9 mouse cellular contexts compared by ENCODE assay signal in genomic region chr2:25241438-25241775, GRCm38 (mm10). TPM values are rescaled to one million over a fixed set of nuclear protein-coding genes. Genes with fewer than 3 reads are reported as not detected.
A peak's percentile ranks its signal among the peaks of the same experiment; 100 is the strongest.
DNase-seq lines count a peak whose midpoint lies in the region; ATAC-seq and TF ChIP-seq lines count a peak whose summit lies in the region.
"Had no signal": no experiment of that assay in that cellular context is flagged by ENCODE, and none has a peak within 500 bp of the region (broad histone marks: within the 10 kb centered on the region; RNA-seq: fewer than 3 reads in every experiment).

No protein-coding gene starts in this region.

- no peaks in the 10 kb centered on the region for H3K36me3 ChIP-seq in heart, embryonic 15.5 days
- no peaks in the 10 kb centered on the region for H3K36me3 ChIP-seq in MEL (ENCODE audit: control insufficient read depth in 1 of 2, insufficient read depth in 2 of 2, low read length in 2 of 2)
- peaks cover 24% of the 10 kb centered on the region for H3K36me3 ChIP-seq in hindbrain, embryonic 14.5 days (replicated peaks; ENCODE audit: control insufficient read depth, insufficient read depth)
- peaks cover 20% of the 10 kb centered on the region for H3K36me3 ChIP-seq in midbrain, embryonic 14.5 days (ENCODE audit: control insufficient read depth, insufficient read depth, low read length)

- no peak overlapping the region for H3K27ac ChIP-seq in heart, embryonic 15.5 days
- peak overlapping the region; percentile 56 for H3K27ac ChIP-seq in MEL (ENCODE audit: control insufficient read depth, low read depth, low read length)
- peak overlapping the region; percentile 60; the same call in 1 of the 2 replicates for H3K27ac ChIP-seq in hindbrain, embryonic 14.5 days
- H3K27ac ChIP-seq in midbrain, embryonic 14.5 days (replicated peaks; ENCODE audit: low read depth, low read length), result peak overlapping the region; percentile 60

- H3K4me3 ChIP-seq in heart, embryonic 15.5 days, result peak overlapping the region; percentile 57
- peak overlapping the region; percentile 57 to 64 for H3K4me3 ChIP-seq in MEL (ENCODE audit: control insufficient read depth in 1 of 2, insufficient read depth in 1 of 2, low read depth in 2 of 2, low read length in 2 of 2)
- peak overlapping the region; percentile 72 for H3K4me3 ChIP-seq in hindbrain, embryonic 14.5 days (replicated peaks; ENCODE audit: low read length)
- peak overlapping the region; percentile 69 for H3K4me3 ChIP-seq in midbrain, embryonic 14.5 days (replicated peaks; ENCODE audit: low read depth, low read length)

- WGBS in heart, embryonic 15.5 days, result 20% methylated on average over 6 of the region's 6 CpGs
- WGBS in hindbrain, embryonic 14.5 days, result 17% methylated on average over 6 of the region's 6 CpGs
- WGBS in midbrain, embryonic 14.5 days, result 15% methylated on average over 6 of the region's 6 CpGs

- no peak for TF ChIP-seq RAD21 in MEL (IDR thresholded peaks at IDR 0.05; ENCODE audit: low read depth, low read length)

- no peak for DNase-seq in heart, adult 9 months (ENCODE audit: low spot score in 2 of 2)
- no peak for DNase-seq in MEL (ENCODE audit: low read depth, low spot score)
- DNase-seq in hindbrain, embryonic 14.5 days (ENCODE audit: low spot score), result no peak
- no peak for DNase-seq in midbrain, embryonic 14.5 days
- DNase-seq in thymus, postnatal 14 days, result no peak
- no peak for DNase-seq in spleen, postnatal 4 days (ENCODE audit: low spot score in 2 of 2)
- no peak for DNase-seq in thymus, postnatal 4 days

- no peaks in the 10 kb centered on the region for H3K9me3 ChIP-seq in heart, embryonic 15.5 days (replicated peaks)
- no peaks in the 10 kb centered on the region for H3K9me3 ChIP-seq in MEL (replicated peaks; ENCODE audit: insufficient read depth, low read length)
- H3K9me3 ChIP-seq in hindbrain, embryonic 14.5 days (ENCODE audit: control insufficient read depth, low read length), result no peaks in the 10 kb centered on the region
- no peaks in the 10 kb centered on the region for H3K9me3 ChIP-seq in midbrain, embryonic 14.5 days (ENCODE audit: control insufficient read depth, low read length)

- no peak for TF ChIP-seq POLR2A in MEL (IDR thresholded peaks at IDR 0.05; ENCODE audit: control insufficient read depth in 1 of 2, insufficient read depth in 1 of 2, low read depth in 1 of 2, low read length in 2 of 2, poor library complexity in 1 of 2)

- TF ChIP-seq EP300 in MEL (IDR thresholded peaks at IDR 0.05; ENCODE audit: low read depth in 1 of 2, low read length in 2 of 2), result no peak

- H3K9ac ChIP-seq in heart, embryonic 15.5 days, result no peak overlapping the region
- peak overlapping the region; percentile 79 for H3K9ac ChIP-seq in MEL (ENCODE audit: control insufficient read depth, low read depth, low read length, poor library complexity, severe bottlenecking)
- peak overlapping the region; percentile 87 for H3K9ac ChIP-seq in hindbrain, embryonic 14.5 days
- peak overlapping the region; percentile 81 for H3K9ac ChIP-seq in midbrain, embryonic 14.5 days (replicated peaks; ENCODE audit: low read length)

- H3K4me2 ChIP-seq in heart, embryonic 15.5 days, result peak overlapping the region; percentile 94
- peak overlapping the region; percentile 86 for H3K4me2 ChIP-seq in hindbrain, embryonic 14.5 days (replicated peaks)
- peak overlapping the region; percentile 82 for H3K4me2 ChIP-seq in midbrain, embryonic 14.5 days (ENCODE audit: low read length)

- H3K4me1 ChIP-seq in heart, embryonic 15.5 days (replicated peaks), result peaks cover 26% of the 10 kb centered on the region
- H3K4me1 ChIP-seq in MEL (ENCODE audit: control insufficient read depth in 1 of 2, insufficient read depth in 2 of 2, low read length in 2 of 2), result peaks cover 0 to 17% of the 10 kb centered on the region in 2 experiments; a peak in 3 of 4 replicates
- peaks cover 22% of the 10 kb centered on the region for H3K4me1 ChIP-seq in hindbrain, embryonic 14.5 days (replicated peaks; ENCODE audit: control insufficient read depth, insufficient read depth, low read length)
- H3K4me1 ChIP-seq in midbrain, embryonic 14.5 days (ENCODE audit: control insufficient read depth, insufficient read depth, low read length), result peaks cover 19% of the 10 kb centered on the region

- ATAC-seq in heart, embryonic 15.5 days (replicated peaks; ENCODE audit: insufficient number of reproducible peaks, insufficient read depth, low FRiP score, low read depth), result no peak
- peak; percentile 5; the same call in 1 of the 2 replicates for ATAC-seq in hindbrain, embryonic 14.5 days (ENCODE audit: low FRiP score)
- ATAC-seq in midbrain, embryonic 14.5 days (ENCODE audit: low FRiP score, low TSS enrichment), result peak; percentile 21; the same call in 1 of the 2 replicates
- ATAC-seq: Patski had no signal

- peaks cover 44% of the 10 kb centered on the region for H3K27me3 ChIP-seq in heart, embryonic 15.5 days
- H3K27me3 ChIP-seq in MEL (ENCODE audit: control insufficient read depth in 1 of 2, insufficient read depth in 2 of 2, low read length in 2 of 2), result no peaks in the 10 kb centered on the region
- peaks cover 6% of the 10 kb centered on the region; the same call in 1 of the 2 replicates for H3K27me3 ChIP-seq in hindbrain, embryonic 14.5 days (ENCODE audit: control insufficient read depth, insufficient read depth, low read length)
- H3K27me3 ChIP-seq in midbrain, embryonic 14.5 days (ENCODE audit: control insufficient read depth, insufficient read depth, low read length), result no peaks in the 10 kb centered on the region

- no peaks in the 10 kb centered on the region; the same call in 1 of the 2 replicates for H3K79me2 ChIP-seq in MEL (ENCODE audit: control insufficient read depth, insufficient read depth, low read length, poor library complexity)

- no peak for TF ChIP-seq CTCF in MEL (IDR thresholded peaks at IDR 0.05 in 2 of 3, conservative IDR thresholded peaks at IDR 0.05 in 1 of 3; ENCODE audit: control insufficient read depth in 1 of 3, insufficient read depth in 1 of 3, low read depth in 2 of 3, low read length in 3 of 3, poor library complexity in 1 of 3, severe bottlenecking in 1 of 3)

TF ChIP-seq in MEL, 35 proteins besides CTCF, POLR2A, EP300 and RAD21:
- TF ChIP-seq MYC (IDR thresholded peaks at IDR 0.05; ENCODE audit: low read depth, low read length) (peak; percentile 57; the same call in 1 of the 2 replicates), TAL1 (IDR thresholded peaks at IDR 0.05; ENCODE audit: low read length) (no peak), MAX (IDR thresholded peaks at IDR 0.05; ENCODE audit: low read length) (peak; percentile 76), USF1 (IDR thresholded peaks at IDR 0.05; ENCODE audit: low read depth, low read length) (0 out of 2 replicates have a peak, but pooled peaks have one; percentile 10), BHLHE40 (IDR thresholded peaks at IDR 0.05; ENCODE audit: borderline replicate concordance, low read depth, low read length) (peak; percentile 61; the same call in 1 of the 2 replicates), GABPA (IDR thresholded peaks at IDR 0.05; ENCODE audit: low read depth, low read length) (no peak), RCOR1 (IDR thresholded peaks at IDR 0.05; ENCODE audit: low read depth, low read length) (no peak), SIN3A (IDR thresholded peaks at IDR 0.05; ENCODE audit: low read length) (0 out of 2 replicates have a peak, but pooled peaks have one; percentile 32), MXI1 (IDR thresholded peaks at IDR 0.05; ENCODE audit: low read depth, low read length) (peak; percentile 57; the same call in 1 of the 2 replicates)
TF ChIP-seq in MEL: peak in this region for 6.

RNA-seq across cellular contexts. Expression of gene Rnf208, which starts 0.6 kb away (rescaled TPM):
- polyA plus RNA-seq in heart, embryonic 15.5 days (2015; fragmentation: Nextera tagmentation; extraction: Ambion mirVana), result 4.3 and 6.0 TPM in 2 replicates
- 6.0 and 7.4 TPM in 2 replicates for total RNA-seq in MEL (2012; rRNA removed)
- polyA plus RNA-seq in MEL (2012; ENCODE audit: insufficient read depth in 1 of 2, insufficient read length in 2 of 2, low read depth in 1 of 2, low replicate concordance in 2 of 2, missing spikeins in 1 of 2), result 10 to 100 TPM in 1 of 2 experiments, not detected in 1; 21.8 TPM
- 166 and 177 TPM in 2 replicates for polyA plus RNA-seq in hindbrain, embryonic 14.5 days (2014; fragmentation: Nextera tagmentation; extraction: Ambion mirVana)
- 138 and 147 TPM in 2 replicates for polyA plus RNA-seq in midbrain, embryonic 14.5 days (2014; fragmentation: Nextera tagmentation; extraction: Ambion mirVana)

RNA-seq across cellular contexts. Expression of gene Cysrt1, which starts 0.8 kb away (rescaled TPM):
- polyA plus RNA-seq in heart, embryonic 15.5 days (2015; fragmentation: Nextera tagmentation; extraction: Ambion mirVana), result 0.30 TPM in 2 replicates
- 0.15 and 0.26 TPM in 2 replicates for total RNA-seq in MEL (2012; rRNA removed)
- under 1 TPM in 1 of 2 experiments, not detected in 1; 0.19 TPM for polyA plus RNA-seq in MEL (2012; ENCODE audit: insufficient read depth in 1 of 2, insufficient read length in 2 of 2, low read depth in 1 of 2, low replicate concordance in 2 of 2, missing spikeins in 1 of 2)
- 0.59 TPM in 1 of 2 replicates, not detected in the other for polyA plus RNA-seq in hindbrain, embryonic 14.5 days (2014; fragmentation: Nextera tagmentation; extraction: Ambion mirVana)
- polyA plus RNA-seq in midbrain, embryonic 14.5 days (2014; fragmentation: Nextera tagmentation; extraction: Ambion mirVana), result not detected in 2 replicates
- polyA plus RNA-seq: Patski had no signal

RNA-seq across cellular contexts. Expression of gene Rnf224, which starts 4.8 kb away (rescaled TPM):
- polyA plus RNA-seq in heart, embryonic 15.5 days (2015; fragmentation: Nextera tagmentation; extraction: Ambion mirVana), result not detected in 2 replicates
- total RNA-seq in MEL (2012; rRNA removed), result not detected in 2 replicates
- under 1 TPM in 1 of 2 experiments, not detected in 1; 0.10 TPM for polyA plus RNA-seq in MEL (2012; ENCODE audit: insufficient read depth in 1 of 2, insufficient read length in 2 of 2, low read depth in 1 of 2, low replicate concordance in 2 of 2, missing spikeins in 1 of 2)
- polyA plus RNA-seq in hindbrain, embryonic 14.5 days (2014; fragmentation: Nextera tagmentation; extraction: Ambion mirVana), result not detected in 2 replicates
- polyA plus RNA-seq in midbrain, embryonic 14.5 days (2014; fragmentation: Nextera tagmentation; extraction: Ambion mirVana), result not detected in 2 replicates
- polyA plus RNA-seq: Patski had no signal

RNA-seq across cellular contexts. Expression of gene AL732309.1, which starts 5.3 kb away (rescaled TPM):
- 2.3 and 3.3 TPM in 2 replicates for polyA plus RNA-seq in heart, embryonic 15.5 days (2015; fragmentation: Nextera tagmentation; extraction: Ambion mirVana)
- total RNA-seq in MEL (2012; rRNA removed), result 8.2 and 11.5 TPM in 2 replicates
- polyA plus RNA-seq in MEL (2012; ENCODE audit: insufficient read depth in 1 of 2, insufficient read length in 2 of 2, low read depth in 1 of 2, low replicate concordance in 2 of 2, missing spikeins in 1 of 2), result 1 to 10 TPM in 1 of 2 experiments, not detected in 1; 4.8 TPM
- polyA plus RNA-seq in hindbrain, embryonic 14.5 days (2014; fragmentation: Nextera tagmentation; extraction: Ambion mirVana), result 2.9 and 5.3 TPM in 2 replicates
- polyA plus RNA-seq in midbrain, embryonic 14.5 days (2014; fragmentation: Nextera tagmentation; extraction: Ambion mirVana), result 3.7 and 5.1 TPM in 2 replicates

RNA-seq across cellular contexts. Expression of gene Slc34a3, which starts 7.2 kb away (rescaled TPM):
- not detected in 2 replicates for polyA plus RNA-seq in heart, embryonic 15.5 days (2015; fragmentation: Nextera tagmentation; extraction: Ambion mirVana)
- 0.04 TPM in 1 of 2 replicates, not detected in the other for total RNA-seq in MEL (2012; rRNA removed)
- polyA plus RNA-seq in MEL (2012; ENCODE audit: insufficient read depth in 1 of 2, insufficient read length in 2 of 2, low read depth in 1 of 2, low replicate concordance in 2 of 2, missing spikeins in 1 of 2), result under 1 TPM in 1 of 2 experiments, not detected in 1; 0.03 TPM
- not detected in 2 replicates for polyA plus RNA-seq in hindbrain, embryonic 14.5 days (2014; fragmentation: Nextera tagmentation; extraction: Ambion mirVana)
- polyA plus RNA-seq in midbrain, embryonic 14.5 days (2014; fragmentation: Nextera tagmentation; extraction: Ambion mirVana), result not detected in 2 replicates
- polyA plus RNA-seq: Patski had no signal
